In genomic region chr1:132121236-132121635, GRCm38 (mm10) we compare ENCODE assay signal across 9 mouse cellular contexts. TPM values are rescaled to one million over a fixed set of nuclear protein-coding genes. Genes with fewer than 3 reads are reported as not detected.
DNase-seq lines count a peak whose midpoint lies in the region; ATAC-seq and TF ChIP-seq lines count a peak whose summit lies in the region.
"Had no signal": no experiment of that assay in that cellular context is flagged by ENCODE, and none has a peak within 500 bp of the region (broad histone marks: within the 10 kb centered on the region; RNA-seq: fewer than 3 reads in every experiment).

No protein-coding gene starts in this region.

- 16% methylated on average over 6 of the region's 6 CpGs for WGBS in forebrain, embryonic 14.5 days
- 30% methylated on average over 6 of the region's 6 CpGs for WGBS in hindbrain, embryonic 10.5 days

- no peak overlapping the region for H3K27ac ChIP-seq in ES-E14 (ENCODE audit: insufficient read depth, low read depth, low read length, poor library complexity, severe bottlenecking)
- no peak overlapping the region for H3K27ac ChIP-seq in forebrain, embryonic 14.5 days (ENCODE audit: low read depth, low read length)
- H3K27ac ChIP-seq in hindbrain, embryonic 10.5 days, result peak overlapping the region; percentile 35
- H3K27ac ChIP-seq: limb, embryonic 15.5 days had no signal

- H3K4me2 ChIP-seq in forebrain, embryonic 14.5 days (ENCODE audit: low read length), result no peak overlapping the region
- H3K4me2 ChIP-seq: limb, embryonic 15.5 days had no signal

- H3K9me3 ChIP-seq in ES-E14 (ENCODE audit: control insufficient read depth, insufficient read depth, low read depth, low read length), result no peaks in the 10 kb centered on the region
- no peaks in the 10 kb centered on the region for H3K9me3 ChIP-seq in forebrain, embryonic 14.5 days (replicated peaks; ENCODE audit: control insufficient read depth, low read length)
- H3K9me3 ChIP-seq in hindbrain, embryonic 10.5 days, result no peaks in the 10 kb centered on the region
- H3K9me3 ChIP-seq: limb, embryonic 15.5 days had no signal

- in situ Hi-C loops in ES-E14 (cut with MboI; ENCODE audit: low sequenced_read_pairs in 2 of 2, unreplicated experiment in 2 of 2), result loop anchor here in 1 of 2 experiments (5.0 kb wide), 1 partner anchor 36 kb away; no protein-coding TSS in a partner anchor

- H3K36me3 ChIP-seq in ES-E14 (ENCODE audit: control insufficient read depth, insufficient read depth, low read length, poor library complexity, severe bottlenecking), result peaks cover 7% of the 10 kb centered on the region; the same call in 1 of the 2 replicates
- H3K36me3 ChIP-seq in forebrain, embryonic 14.5 days (ENCODE audit: control insufficient read depth, insufficient read depth, low read length), result no peaks in the 10 kb centered on the region
- no peaks in the 10 kb centered on the region for H3K36me3 ChIP-seq in hindbrain, embryonic 10.5 days
- H3K36me3 ChIP-seq: limb, embryonic 15.5 days had no signal

- ATAC-seq in forebrain, embryonic 14.5 days, result peak; percentile 73
- peak; percentile 75 for ATAC-seq in megakaryocyte, adult 5-6 weeks (ENCODE audit: poor library complexity, severe bottlenecking)

- H3K9ac ChIP-seq in ES-E14 (ENCODE audit: insufficient read depth, low read depth, low read length, poor library complexity, severe bottlenecking), result no peak overlapping the region; the same call in 1 of the 2 replicates
- H3K9ac ChIP-seq in forebrain, embryonic 14.5 days (ENCODE audit: low read length), result no peak overlapping the region
- H3K9ac ChIP-seq: limb, embryonic 15.5 days had no signal

- no peaks in the 10 kb centered on the region for H3K27me3 ChIP-seq in forebrain, embryonic 14.5 days (replicated peaks; ENCODE audit: control insufficient read depth, insufficient read depth, low read length)
- no peaks in the 10 kb centered on the region; the same call in 1 of the 2 replicates for H3K27me3 ChIP-seq in hindbrain, embryonic 10.5 days (ENCODE audit: insufficient read depth, poor library complexity, severe bottlenecking)
- H3K27me3 ChIP-seq: limb, embryonic 15.5 days had no signal

- peaks cover 0 to 2% of the 10 kb centered on the region in 2 experiments; a peak in 1 of 4 replicates for H3K4me1 ChIP-seq in ES-E14 (ENCODE audit: control insufficient read depth in 2 of 2, insufficient read depth in 2 of 2, low read length in 2 of 2, poor library complexity in 1 of 2)
- no peaks in the 10 kb centered on the region for H3K4me1 ChIP-seq in forebrain, embryonic 14.5 days (ENCODE audit: control insufficient read depth, insufficient read depth, low read length)
- peaks cover 35% of the 10 kb centered on the region for H3K4me1 ChIP-seq in hindbrain, embryonic 10.5 days (replicated peaks)

- DNase-seq in ES-E14 (ENCODE audit: low read depth, low spot score), result peak; percentile 73
- peak; percentile 60 for DNase-seq in brain, embryonic 18.5 days (ENCODE audit: low read depth, low spot score)
- peak; percentile 94 for DNase-seq in forebrain, embryonic 14.5 days (ENCODE audit: low spot score)
- peak; percentile 88 for DNase-seq in hindbrain, embryonic 10.5 days (ENCODE audit: low spot score)
- peak; percentile 88 to 90 for DNase-seq in layer of hippocampus, postnatal 14 days (ENCODE audit: low spot score in 2 of 2)
- DNase-seq in right cerebral cortex, postnatal 10 days (ENCODE audit: low spot score in 2 of 2), result peak; percentile 88 to 91
- peak; percentile 83 for DNase-seq in urinary bladder, postnatal 25 days (ENCODE audit: low spot score)

- H3K4me3 ChIP-seq in ES-E14 (ENCODE audit: insufficient read depth in 1 of 2, low read depth in 1 of 2, low read length in 2 of 2, poor library complexity in 1 of 2, severe bottlenecking in 1 of 2), result no peak overlapping the region; a peak in 1 of 4 replicates
- H3K4me3 ChIP-seq in forebrain, embryonic 14.5 days (ENCODE audit: low read depth, low read length), result no peak overlapping the region
- H3K4me3 ChIP-seq in hindbrain, embryonic 10.5 days, result no peak overlapping the region
- H3K4me3 ChIP-seq: limb, embryonic 15.5 days had no signal

TF ChIP-seq in ES-E14, 5 proteins besides CTCF, POLR2A, EP300 and RAD21:
- no peak for TF ChIP-seq HCFC1 (IDR thresholded peaks at IDR 0.05; ENCODE audit: borderline replicate concordance, insufficient read depth, low read length)
- no peak for TF ChIP-seq ZNF384 (IDR thresholded peaks at IDR 0.05; ENCODE audit: low read depth, low read length)
- TF ChIP-seq CHD2 (IDR thresholded peaks at IDR 0.05; ENCODE audit: low read depth, low read length), result no peak
- no peak for TF ChIP-seq MAFK (IDR thresholded peaks at IDR 0.05; ENCODE audit: insufficient read depth, low read depth, low read length)
- peak; percentile 82 for TF ChIP-seq ZC3H11A (IDR thresholded peaks at IDR 0.05; ENCODE audit: borderline replicate concordance, low read depth, low read length)

RNA-seq across cellular contexts. Expression of gene Cdk18, which starts 18.2 kb away (rescaled TPM):
- 9.6 and 10.8 TPM in 2 replicates for total RNA-seq in ES-E14 (2012; rRNA removed)
- 0.31 and 0.69 TPM in 2 replicates for polyA plus RNA-seq in forebrain, embryonic 14.5 days (2014; fragmentation: Nextera tagmentation; extraction: Ambion mirVana)
- polyA plus RNA-seq in hindbrain, embryonic 10.5 days (2016; fragmentation: Nextera tagmentation; extraction: Ambion mirVana), result 2.1 and 2.2 TPM in 2 replicates
- total RNA-seq in layer of hippocampus, postnatal 14 days (2021), result 10 to 100 TPM; 21.2 to 21.9 TPM
- 0.14 TPM in 1 of 2 replicates, not detected in the other for total RNA-seq in megakaryocyte, adult 5-6 weeks (2015)
- total RNA-seq in megakaryocyte, adult 5-6 weeks (2017), result 0.04 TPM in 1 of 2 replicates, not detected in the other

RNA-seq across cellular contexts. Expression of gene Mfsd4a, which starts 53.4 kb away (rescaled TPM):
- total RNA-seq in ES-E14 (2012; rRNA removed), result 1.3 and 2.4 TPM in 2 replicates
- polyA plus RNA-seq in forebrain, embryonic 14.5 days (2014; fragmentation: Nextera tagmentation; extraction: Ambion mirVana), result 3.7 and 5.0 TPM in 2 replicates
- polyA plus RNA-seq in hindbrain, embryonic 10.5 days (2016; fragmentation: Nextera tagmentation; extraction: Ambion mirVana), result 10.7 and 12.2 TPM in 2 replicates
- 10 to 100 TPM; 42.8 to 50.7 TPM for total RNA-seq in layer of hippocampus, postnatal 14 days (2021)
- 0.11 TPM in 1 of 2 replicates, not detected in the other for total RNA-seq in megakaryocyte, adult 5-6 weeks (2015)
- 0.51 and 0.61 TPM in 2 replicates for total RNA-seq in megakaryocyte, adult 5-6 weeks (2017)

Comparison
In these comparisons a context has a peak if more than half of its experiments do, and no peak if none do; other contexts are left out.
1. RNA of gene Mfsd4a, which starts 53.4 kb away (total RNA-seq): 42.8 to 50.7 TPM in layer of hippocampus, postnatal 14 days; 1.3 to 2.4 TPM in ES-E14 and 0.11 to 0.61 TPM in megakaryocyte, adult 5-6 weeks; every median in the first group is over 10 times any median in the second.
2. Peak in every context shown above with its lines, with median percentiles within 50 percentile points of each other: DNase-seq.